In genomic region chr19:17030276-17030675, GRCm38 (mm10) we compare ENCODE assay signal across 8 mouse cellular contexts.
DNase-seq lines count a peak whose midpoint lies in the region; ATAC-seq lines count a peak whose summit lies in the region.

No protein-coding gene starts in this region.

- H3K9ac ChIP-seq in intestine, embryonic 14.5 days (ENCODE audit: low read length): no peak overlapping the region
- no peak overlapping the region for H3K9ac ChIP-seq in intestine, embryonic 15.5 days
- H3K9ac ChIP-seq in neural tube, embryonic 11.5 days (ENCODE audit: low read length): no peak overlapping the region

- H3K36me3 ChIP-seq in intestine, embryonic 14.5 days (ENCODE audit: control insufficient read depth, insufficient read depth, low read length): no peaks in the 10 kb centered on the region
- H3K36me3 ChIP-seq in intestine, embryonic 15.5 days: no peaks in the 10 kb centered on the region
- no peaks in the 10 kb centered on the region for H3K36me3 ChIP-seq in limb, embryonic 10.5 days
- H3K36me3 ChIP-seq in neural tube, embryonic 11.5 days (ENCODE audit: control insufficient read depth, insufficient read depth, low read length): no peaks in the 10 kb centered on the region

- H3K4me3 ChIP-seq in intestine, embryonic 14.5 days (ENCODE audit: low read depth, low read length): no peak overlapping the region
- H3K4me3 ChIP-seq in intestine, embryonic 15.5 days (replicated peaks): no peak overlapping the region
- H3K4me3 ChIP-seq in limb, embryonic 10.5 days: no peak overlapping the region
- H3K4me3 ChIP-seq in neural tube, embryonic 11.5 days (ENCODE audit: low read depth, low read length): no peak overlapping the region

- H3K4me2 ChIP-seq in intestine, embryonic 14.5 days (ENCODE audit: low read length): no peak overlapping the region
- H3K4me2 ChIP-seq in intestine, embryonic 15.5 days (replicated peaks): no peak overlapping the region
- no peak overlapping the region for H3K4me2 ChIP-seq in neural tube, embryonic 11.5 days (ENCODE audit: low read depth)

- H3K9me3 ChIP-seq in intestine, embryonic 14.5 days (ENCODE audit: control insufficient read depth, low read length): no peaks in the 10 kb centered on the region
- no peaks in the 10 kb centered on the region for H3K9me3 ChIP-seq in intestine, embryonic 15.5 days
- H3K9me3 ChIP-seq in limb, embryonic 10.5 days (replicated peaks): no peaks in the 10 kb centered on the region
- no peaks in the 10 kb centered on the region for H3K9me3 ChIP-seq in neural tube, embryonic 11.5 days (ENCODE audit: control insufficient read depth, low read length)

- no peaks in the 10 kb centered on the region for H3K4me1 ChIP-seq in intestine, embryonic 14.5 days (replicated peaks; ENCODE audit: control insufficient read depth, insufficient read depth, low read length)
- no peaks in the 10 kb centered on the region for H3K4me1 ChIP-seq in intestine, embryonic 15.5 days (replicated peaks)
- no peaks in the 10 kb centered on the region for H3K4me1 ChIP-seq in limb, embryonic 10.5 days
- H3K4me1 ChIP-seq in neural tube, embryonic 11.5 days (ENCODE audit: control insufficient read depth, insufficient read depth, low read length): no peaks in the 10 kb centered on the region

- peak; percentile 85 for DNase-seq in intestine, embryonic 14.5 days (ENCODE audit: low spot score)
- DNase-seq in T-cell, adult 2 months (ENCODE audit: low spot score): peak; percentile 44
- peak; percentile 74 for DNase-seq in embryo, embryonic 10 days (ENCODE audit: low spot score)
- DNase-seq in limb, embryonic 10.5 days (ENCODE audit: low spot score): peak; percentile 80
- DNase-seq in neural tube, embryonic 11.5 days (ENCODE audit: low spot score): peak; percentile 66
- peak; percentile 80 for DNase-seq in thymus, postnatal 4 days

- H3K27me3 ChIP-seq in intestine, embryonic 14.5 days (replicated peaks; ENCODE audit: control insufficient read depth, insufficient read depth, low read length): no peaks in the 10 kb centered on the region
- no peaks in the 10 kb centered on the region for H3K27me3 ChIP-seq in intestine, embryonic 15.5 days (replicated peaks)
- no peaks in the 10 kb centered on the region for H3K27me3 ChIP-seq in limb, embryonic 10.5 days (ENCODE audit: low read depth, poor library complexity, severe bottlenecking)
- H3K27me3 ChIP-seq in neural tube, embryonic 11.5 days (ENCODE audit: control insufficient read depth, insufficient read depth, low read length): no peaks in the 10 kb centered on the region

- H3K27ac ChIP-seq in intestine, embryonic 14.5 days (ENCODE audit: low read depth): no peak overlapping the region
- H3K27ac ChIP-seq in intestine, embryonic 15.5 days: no peak overlapping the region
- no peak overlapping the region for H3K27ac ChIP-seq in limb, embryonic 10.5 days
- H3K27ac ChIP-seq in neural tube, embryonic 11.5 days (ENCODE audit: low read depth, low read length): no peak overlapping the region

- 14% methylated on average over 3 of the region's 3 CpGs for WGBS in intestine, embryonic 14.5 days
- WGBS in intestine, embryonic 15.5 days: 17% methylated on average over 3 of the region's 3 CpGs
- 15% methylated on average over 3 of the region's 3 CpGs for WGBS in limb, embryonic 10.5 days
- WGBS in neural tube, embryonic 11.5 days: 3% methylated on average over 3 of the region's 3 CpGs

- ATAC-seq in intestine, embryonic 14.5 days (replicated peaks; ENCODE audit: low FRiP score, low TSS enrichment, low read depth): 0 out of 2 replicates have a peak, but pooled peaks have one; percentile 43
- no peak for ATAC-seq in intestine, embryonic 15.5 days
- ATAC-seq in granulocyte monocyte progenitor cell, adult 5-6 weeks (replicated peaks; ENCODE audit: poor library complexity, severe bottlenecking): peak; percentile 80
- no peak for ATAC-seq in neural tube, embryonic 11.5 days (ENCODE audit: insufficient read depth, low FRiP score, low TSS enrichment)

Comparison
In these comparisons a context has a peak if more than half of its experiments do, and no peak if none do; other contexts are left out.
1. ATAC-seq: peak in intestine, embryonic 14.5 days (single experiment) and granulocyte monocyte progenitor cell, adult 5-6 weeks (single experiment); none in intestine, embryonic 15.5 days (single experiment) and neural tube, embryonic 11.5 days (single experiment).
2. Peak in every context shown above with its lines, with median percentiles within 50 percentile points of each other: DNase-seq.